Mouse (Mus musculus): ENCODE results near the gene Slco3a1. TPM values are rescaled to one million over a fixed set of nuclear protein-coding genes. Genes with fewer than 3 reads are reported as not detected.

The Slco3a1 gene
- total and polyA plus RNA-seq, 2 experiments = 2.1 to 4.3 TPM

DNA sequence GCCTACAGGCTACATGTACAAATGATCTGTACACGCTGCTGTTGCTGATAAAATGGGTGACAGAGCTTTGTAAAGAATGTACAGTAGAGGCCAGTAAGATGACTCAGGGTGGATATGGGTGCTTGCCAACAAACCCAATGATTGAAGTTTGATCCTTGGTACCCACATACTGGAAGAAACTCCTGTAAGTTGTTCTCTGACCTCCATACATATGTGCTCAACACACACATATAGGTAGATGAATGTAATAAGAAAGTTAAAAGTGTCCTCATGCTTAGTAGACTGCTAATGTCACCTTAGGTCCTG, 284.5 kb downstream of the Slco3a1 start:
- DNase-seq (ENCODE audit: extremely low read depth, low read depth, low spot score) = no peak
- TF ChIP-seq CTCF (IDR thresholded peaks at IDR 0.05; ENCODE audit: low read depth, low read length) (no peak), POLR2A (IDR thresholded peaks at IDR 0.05; ENCODE audit: extremely low read depth, insufficient read depth, low read length) (no peak)
- no peak overlapping the region for H3K4me3 ChIP-seq (ENCODE audit: insufficient read depth, low read depth, low read length)
- H3K9ac ChIP-seq (ENCODE audit: low read depth, low read length) = no peak overlapping the region
- WGBS = 62% methylated on average over 1 of the region's 1 CpGs
- H3K4me1 ChIP-seq (ENCODE audit: control insufficient read depth, insufficient read depth, low read length) = no peaks in the 10 kb centered on the region
- no peaks in the 10 kb centered on the region for H3K36me3 ChIP-seq (ENCODE audit: control insufficient read depth, insufficient read depth, low read length)
- H3K79me2 ChIP-seq (ENCODE audit: control insufficient read depth, insufficient read depth, low read length) = no peaks in the 10 kb centered on the region
- no peak overlapping the region for H3K27ac ChIP-seq (replicated peaks; ENCODE audit: insufficient read depth, low read depth, low read length)
- H3K27me3 ChIP-seq (ENCODE audit: control insufficient read depth, insufficient read depth, low read length) = no peaks in the 10 kb centered on the region

DNA sequence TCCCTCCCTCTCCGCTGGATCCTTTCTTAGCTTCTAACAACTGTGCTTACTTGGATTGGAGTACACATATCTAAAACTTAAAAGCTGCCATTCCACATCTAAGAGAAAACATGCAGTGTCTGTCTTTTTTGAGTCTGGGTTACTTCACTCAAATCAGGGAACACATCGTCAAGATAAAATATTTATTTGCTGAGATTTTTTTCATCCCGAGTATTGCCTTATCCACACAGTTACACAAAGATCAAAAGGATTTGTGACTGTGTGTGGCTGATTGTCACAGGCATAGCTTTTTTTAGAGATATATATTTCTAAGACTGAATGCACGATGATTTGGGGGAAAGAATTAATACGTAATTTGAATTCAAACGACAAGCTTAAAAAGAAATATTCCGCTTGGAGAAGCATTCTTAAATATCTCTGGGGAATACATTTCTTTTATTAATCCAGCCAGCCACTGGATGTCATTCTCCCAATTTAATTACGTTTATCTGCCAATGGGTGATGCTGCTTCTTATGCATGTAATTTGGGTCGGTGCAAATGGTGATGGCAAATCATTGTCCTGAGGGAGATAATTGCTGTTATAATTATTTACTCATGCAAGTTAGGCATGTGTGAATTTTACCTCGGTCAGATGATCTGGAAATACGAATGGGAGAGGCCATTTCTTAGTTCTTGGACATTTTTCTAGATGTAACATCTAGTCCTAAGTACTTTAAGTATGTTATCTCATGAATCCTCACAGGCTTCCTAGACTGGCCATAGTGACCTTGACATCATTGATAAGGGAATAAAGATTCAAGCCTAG, 285.1 kb downstream of the Slco3a1 start:
- no peaks in the 10 kb centered on the region for H3K79me2 ChIP-seq (ENCODE audit: control insufficient read depth, insufficient read depth, low read length)
- no peaks in the 10 kb centered on the region for H3K36me3 ChIP-seq (ENCODE audit: control insufficient read depth, insufficient read depth, low read length)
- TF ChIP-seq CTCF (IDR thresholded peaks at IDR 0.05; ENCODE audit: low read depth, low read length) (no peak), POLR2A (IDR thresholded peaks at IDR 0.05; ENCODE audit: extremely low read depth, insufficient read depth, low read length) (no peak)
- WGBS = 79% methylated on average over 11 of the region's 11 CpGs
- no peak for DNase-seq (ENCODE audit: extremely low read depth, low read depth, low spot score)
- H3K27me3 ChIP-seq (ENCODE audit: control insufficient read depth, insufficient read depth, low read length) = no peaks in the 10 kb centered on the region
- no peak overlapping the region for H3K27ac ChIP-seq (replicated peaks; ENCODE audit: insufficient read depth, low read depth, low read length)
- H3K4me1 ChIP-seq (ENCODE audit: control insufficient read depth, insufficient read depth, low read length) = no peaks in the 10 kb centered on the region
- H3K4me3 ChIP-seq (ENCODE audit: insufficient read depth, low read depth, low read length) = no peak overlapping the region
- no peak overlapping the region for H3K9ac ChIP-seq (ENCODE audit: low read depth, low read length)

DNA sequence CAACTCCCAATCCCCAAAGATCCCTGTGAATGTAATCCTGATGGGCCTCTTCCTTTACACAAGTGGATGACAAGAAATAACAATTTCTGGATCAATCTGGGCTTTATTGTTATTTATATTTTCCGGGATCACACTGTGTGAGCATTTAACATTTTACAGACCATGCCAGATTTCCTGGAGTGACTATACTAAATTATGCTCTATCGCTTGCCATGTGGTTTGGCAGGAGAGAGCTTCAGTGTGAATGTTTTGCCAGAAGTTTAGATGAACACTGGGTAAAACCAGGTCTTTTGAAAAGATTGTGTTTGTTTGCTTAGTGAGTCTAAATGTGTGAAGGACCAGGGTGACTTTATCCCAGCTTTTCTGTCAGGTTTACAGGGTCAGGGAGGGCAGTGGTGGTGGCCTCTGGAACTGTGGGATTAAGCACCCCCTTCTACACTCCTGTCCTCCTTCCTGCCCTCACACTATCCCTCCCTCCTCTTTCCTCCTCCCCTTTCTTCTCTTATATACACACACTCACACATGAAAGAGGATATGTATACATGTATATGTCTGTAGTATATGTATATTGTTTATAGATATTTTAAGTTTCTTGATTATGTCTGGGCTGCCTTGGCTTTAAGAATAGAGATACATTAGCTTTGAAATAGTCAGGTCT, 287.9 kb downstream of the Slco3a1 start:
- H3K27ac ChIP-seq (replicated peaks; ENCODE audit: insufficient read depth, low read depth, low read length) = no peak overlapping the region
- no peak for DNase-seq (ENCODE audit: extremely low read depth, low read depth, low spot score)
- no peaks in the 10 kb centered on the region for H3K4me1 ChIP-seq (ENCODE audit: control insufficient read depth, insufficient read depth, low read length)
- no peak overlapping the region for H3K9ac ChIP-seq (ENCODE audit: low read depth, low read length)
- H3K36me3 ChIP-seq (ENCODE audit: control insufficient read depth, insufficient read depth, low read length) = no peaks in the 10 kb centered on the region
- no peaks in the 10 kb centered on the region for H3K79me2 ChIP-seq (ENCODE audit: control insufficient read depth, insufficient read depth, low read length)
- H3K27me3 ChIP-seq (ENCODE audit: control insufficient read depth, insufficient read depth, low read length) = no peaks in the 10 kb centered on the region
- 83% methylated on average over 2 of the region's 2 CpGs for WGBS
- no peak overlapping the region for H3K4me3 ChIP-seq (ENCODE audit: insufficient read depth, low read depth, low read length)
- TF ChIP-seq POLR2A (IDR thresholded peaks at IDR 0.05; ENCODE audit: extremely low read depth, insufficient read depth, low read length) (no peak), CTCF (IDR thresholded peaks at IDR 0.05; ENCODE audit: low read depth, low read length) (no peak)

DNA sequence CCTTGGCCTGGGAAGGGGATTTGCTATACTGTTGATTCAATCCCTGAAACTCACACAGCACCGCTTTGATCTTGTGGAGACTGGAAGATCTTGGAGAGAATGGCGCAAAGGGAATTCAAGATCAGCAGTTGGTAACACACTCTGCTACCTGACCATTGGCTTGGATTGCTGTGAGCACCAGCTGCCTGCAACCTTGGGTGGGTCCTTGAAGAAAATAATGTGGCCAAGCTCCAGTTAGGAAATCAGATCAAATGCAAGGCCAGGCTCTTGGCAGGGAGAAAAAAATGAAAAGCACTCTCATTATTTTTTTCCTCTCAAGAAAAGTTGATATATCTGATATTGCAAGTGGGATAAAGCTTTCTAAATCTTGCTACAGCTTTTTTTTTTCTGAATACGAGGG, 298.3 kb downstream of the Slco3a1 start:
- Histone ChIP-seq H3K27me3 (ENCODE audit: control insufficient read depth, insufficient read depth, low read length) (no peaks in the 10 kb centered on the region), H3K36me3 (ENCODE audit: control insufficient read depth, insufficient read depth, low read length) (no peaks in the 10 kb centered on the region), H3K79me2 (ENCODE audit: control insufficient read depth, insufficient read depth, low read length) (no peaks in the 10 kb centered on the region), H3K27ac (replicated peaks; ENCODE audit: insufficient read depth, low read depth, low read length) (no peak overlapping the region), H3K9ac (ENCODE audit: low read depth, low read length) (no peak overlapping the region), H3K4me3 (ENCODE audit: insufficient read depth, low read depth, low read length) (no peak overlapping the region), H3K4me1 (ENCODE audit: control insufficient read depth, insufficient read depth, low read length) (no peaks in the 10 kb centered on the region)
- 63% methylated on average over 3 of the region's 3 CpGs for WGBS
- TF ChIP-seq POLR2A (IDR thresholded peaks at IDR 0.05; ENCODE audit: extremely low read depth, insufficient read depth, low read length) (no peak), CTCF (IDR thresholded peaks at IDR 0.05; ENCODE audit: low read depth, low read length) (no peak)
- no peak for DNase-seq (ENCODE audit: extremely low read depth, low read depth, low spot score)

DNA sequence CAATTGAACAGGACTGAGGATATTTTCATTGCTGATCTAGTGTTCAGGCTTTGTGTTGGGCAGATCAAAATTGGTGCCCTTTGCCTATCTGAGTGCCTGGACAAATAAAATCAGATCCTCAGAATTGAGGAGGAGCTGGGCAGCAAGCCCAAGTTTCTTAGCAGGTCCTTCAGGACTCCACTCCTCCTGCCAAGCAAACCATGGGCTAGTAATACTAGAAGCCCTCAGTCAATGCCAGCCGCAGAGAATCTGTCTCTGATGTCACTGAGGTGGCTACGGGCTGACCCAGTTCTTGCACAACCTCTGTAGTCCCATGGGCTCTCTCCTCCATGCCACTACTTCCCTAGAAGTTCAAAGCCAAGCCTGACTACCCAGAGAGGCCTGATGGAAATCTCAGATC, 302.5 kb downstream of the Slco3a1 start:
- H3K36me3 ChIP-seq (ENCODE audit: control insufficient read depth, insufficient read depth, low read length) = no peaks in the 10 kb centered on the region
- H3K79me2 ChIP-seq (ENCODE audit: control insufficient read depth, insufficient read depth, low read length) = no peaks in the 10 kb centered on the region
- no peak for DNase-seq (ENCODE audit: extremely low read depth, low read depth, low spot score)
- no peaks in the 10 kb centered on the region for H3K27me3 ChIP-seq (ENCODE audit: control insufficient read depth, insufficient read depth, low read length)
- H3K9ac ChIP-seq (ENCODE audit: low read depth, low read length) = no peak overlapping the region
- no peak for TF ChIP-seq POLR2A (IDR thresholded peaks at IDR 0.05; ENCODE audit: extremely low read depth, insufficient read depth, low read length)
- no peak for TF ChIP-seq CTCF (IDR thresholded peaks at IDR 0.05; ENCODE audit: low read depth, low read length)
- WGBS = 77% methylated on average over 2 of the region's 2 CpGs
- H3K4me1 ChIP-seq (ENCODE audit: control insufficient read depth, insufficient read depth, low read length) = no peaks in the 10 kb centered on the region
- H3K27ac ChIP-seq (replicated peaks; ENCODE audit: insufficient read depth, low read depth, low read length) = no peak overlapping the region
- H3K4me3 ChIP-seq (ENCODE audit: insufficient read depth, low read depth, low read length) = no peak overlapping the region

DNA sequence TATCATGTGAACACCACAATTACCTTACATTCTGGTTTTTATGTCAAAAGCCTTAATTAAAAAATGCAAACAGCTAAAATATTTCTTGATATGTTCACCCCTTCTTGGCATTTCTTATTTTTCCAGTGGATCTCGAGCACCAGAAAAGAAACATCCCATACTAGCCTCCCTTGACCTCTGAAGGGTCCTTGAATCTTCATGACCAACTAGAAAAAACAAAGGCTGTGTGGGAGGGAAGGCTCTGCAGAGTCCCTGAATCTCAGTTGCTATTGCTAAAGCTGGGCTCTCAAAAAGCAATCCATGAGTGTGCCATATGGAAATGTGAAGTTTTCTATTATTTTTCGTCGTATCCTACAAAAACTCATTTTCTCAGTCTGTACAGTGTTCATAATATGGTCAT, 313.3 kb downstream of the Slco3a1 start:
- no peak for DNase-seq (ENCODE audit: extremely low read depth, low read depth, low spot score)
- 66% methylated on average over 3 of the region's 3 CpGs for WGBS
- Histone ChIP-seq H3K4me3 (ENCODE audit: insufficient read depth, low read depth, low read length) (no peak overlapping the region), H3K27me3 (ENCODE audit: control insufficient read depth, insufficient read depth, low read length) (no peaks in the 10 kb centered on the region), H3K79me2 (ENCODE audit: control insufficient read depth, insufficient read depth, low read length) (no peaks in the 10 kb centered on the region), H3K27ac (replicated peaks; ENCODE audit: insufficient read depth, low read depth, low read length) (no peak overlapping the region), H3K36me3 (ENCODE audit: control insufficient read depth, insufficient read depth, low read length) (no peaks in the 10 kb centered on the region), H3K9ac (ENCODE audit: low read depth, low read length) (no peak overlapping the region), H3K4me1 (ENCODE audit: control insufficient read depth, insufficient read depth, low read length) (no peaks in the 10 kb centered on the region)
- TF ChIP-seq CTCF (IDR thresholded peaks at IDR 0.05; ENCODE audit: low read depth, low read length) = no peak
- TF ChIP-seq POLR2A (IDR thresholded peaks at IDR 0.05; ENCODE audit: extremely low read depth, insufficient read depth, low read length) = no peak

All from liver, adult 2 months (tissue).